Mouse (Mus musculus) thymus, adult 2 months (tissue): ENCODE measurements around the gene Cenpt. TPM values are rescaled to one million over a fixed set of nuclear protein-coding genes. Genes with fewer than 3 reads are reported as not detected.
A peak's percentile ranks its signal among the peaks of the same experiment; 100 is the strongest.

Experiments
- DNase-seq: peaks from one replicate; pipeline ENCODE4 v3.0.0; 2021
- H3K27ac ChIP-seq: fragments of 200-500 bp; 2 replicates; pipeline ENCODE4 v1.5.1; 2012; ENCODE audit warnings: low read length, control low read depth; ENCODE audit not compliant: control insufficient read depth, insufficient read depth
- H3K27me3 ChIP-seq: fragments of 200-500 bp; 2 replicates; pipeline ENCODE4 v1.6.1; 2012; ENCODE audit warnings: mild to moderate bottlenecking, low read length, moderate library complexity, mixed read lengths; ENCODE audit not compliant: control insufficient read depth, insufficient read depth
- H3K36me3 ChIP-seq: fragments of 200-500 bp; 2 replicates; pipeline ENCODE4 v1.6.1; 2012; ENCODE audit warnings: mild to moderate bottlenecking, low read length, moderate library complexity; ENCODE audit not compliant: control insufficient read depth, insufficient read depth
- H3K4me1 ChIP-seq: fragments of 200-500 bp; replicated peaks from 2 replicates; pipeline ENCODE4 v1.6.1; 2012; ENCODE audit warnings: low read length; ENCODE audit not compliant: control insufficient read depth, insufficient read depth
- H3K4me3 ChIP-seq: fragments of 200-500 bp; 2 replicates; pipeline ENCODE4 v1.5.1; 2012; ENCODE audit warnings: mild to moderate bottlenecking, low read length, control low read depth, moderate library complexity; ENCODE audit not compliant: control insufficient read depth, insufficient read depth
- CTCF ChIP-seq: fragments of 200-500 bp; IDR thresholded peaks from 2 replicates; pipeline ENCODE4 v1.5.1; 2012; ENCODE audit warnings: mild to moderate bottlenecking, control low read depth, low read length, moderate library complexity, borderline replicate concordance; ENCODE audit not compliant: control insufficient read depth, poor library complexity, insufficient read depth; ENCODE audit errors: extremely low read depth
- POLR2A ChIP-seq: fragments of 200-500 bp; IDR thresholded peaks from 2 replicates; pipeline ENCODE4 v1.6.1; 2012; ENCODE audit warnings: mild to moderate bottlenecking, low read length, control low read depth, moderate library complexity; ENCODE audit not compliant: control insufficient read depth, poor library complexity, insufficient read depth; ENCODE audit errors: extremely low read depth
- WGBS: fragments of 180-500 bp; shearing (Covaris S2); methylation state at CpG from one replicate; pipeline ENCODE4 v1.1.7; 2018; 5-methylcytosine and 5-hydroxymethylcytosine counted together
- polyA plus RNA-seq: library from polyadenylated mRNA; depleted of rRNA; stranded (reverse); fragments of >200 nt; gene quantifications from 2 replicates; pipeline ENCODE4 v1.2.3, GENCODE M21; 2012

Cenpt gene
- polyA plus RNA-seq, 1 experiment, result 53.2 TPM

DNA sequence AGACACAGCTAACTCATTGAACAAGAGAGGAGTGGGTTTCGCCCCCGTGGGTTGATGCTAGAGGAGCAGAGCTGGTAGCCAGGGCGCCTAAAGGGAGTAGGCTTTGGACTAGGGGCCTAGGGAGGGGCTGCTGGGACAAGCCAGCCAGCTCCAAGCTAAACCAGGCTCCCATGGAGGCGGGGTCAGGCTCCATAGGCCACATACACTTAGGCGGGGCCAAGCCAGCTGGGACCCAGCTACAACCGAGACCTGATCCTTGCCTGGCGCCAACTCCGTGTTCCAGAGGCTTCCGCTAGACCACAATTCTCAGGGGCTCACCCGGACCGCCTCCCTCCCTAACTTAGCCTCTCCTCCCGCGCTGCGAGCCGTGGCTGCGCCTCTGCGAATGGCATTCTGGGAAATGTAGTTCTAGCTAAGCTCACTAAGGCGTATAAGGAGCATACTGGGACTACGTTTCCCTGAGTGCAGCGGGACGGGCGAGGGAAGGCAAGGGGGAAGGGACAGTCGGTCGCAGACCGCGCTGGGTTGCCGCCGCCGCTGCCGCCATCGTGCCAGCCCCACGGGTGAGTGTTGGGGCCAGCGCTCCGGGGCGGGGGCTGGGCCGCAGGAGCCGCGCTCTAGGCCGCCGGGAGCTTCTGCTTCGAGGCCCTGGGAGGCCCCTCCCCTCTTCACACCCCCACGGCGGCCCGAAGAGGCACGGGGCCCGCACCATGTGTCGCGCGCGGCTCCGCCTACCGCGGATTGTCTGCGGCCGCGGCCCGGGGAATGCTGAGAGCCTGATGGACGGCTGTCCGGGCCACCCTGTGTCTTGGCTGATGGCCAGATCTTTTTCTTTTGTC, 7.3 kb upstream of the Cenpt start, which contains the start of gene Nutf2:
TSS of gene Nutf2 (plus strand) at position 438 of the 839 bp plus-strand sequence.
- Histone ChIP-seq H3K27me3 (no peaks in the 10 kb centered on the region), H3K36me3 (no peaks in the 10 kb centered on the region), H3K4me1 (peaks cover 13% of the 10 kb centered on the region), H3K4me3 (peak within 1 kb of the TSS; percentile 76), H3K27ac (peak within 1 kb of the TSS; percentile 51; the same call in 1 of the 2 replicates)
- 1% methylated on average over 59 of the region's 59 CpGs for WGBS
- TF ChIP-seq CTCF (peak; percentile 22; the same call in 1 of the 2 replicates), POLR2A (peak; percentile 74; the same call in 1 of the 2 replicates)
- peak; percentile 92 for DNase-seq

DNA sequence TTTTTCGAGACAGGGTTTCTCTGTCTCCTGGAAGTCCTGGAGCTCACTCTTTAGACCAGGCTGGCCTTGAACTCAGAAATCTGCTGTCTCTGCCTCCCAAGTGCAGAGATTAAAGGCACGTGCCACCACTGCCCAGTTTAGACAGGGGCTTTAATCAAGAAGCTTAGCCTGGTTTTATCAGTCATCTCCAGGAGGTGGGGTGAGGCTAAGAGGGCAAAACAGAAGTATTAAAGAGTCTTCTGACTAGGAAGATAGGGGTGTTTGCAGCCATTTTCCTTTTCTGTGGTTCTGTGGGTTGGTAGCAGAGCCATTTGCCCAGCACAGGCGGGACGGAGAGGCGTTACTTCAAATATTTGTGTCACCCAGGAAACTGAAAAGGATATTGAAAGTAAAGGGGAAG, 6.2 kb upstream of the Cenpt start:
- 51% methylated on average over 5 of the region's 5 CpGs for WGBS
- H3K4me1 ChIP-seq, result peaks cover 13% of the 10 kb centered on the region
- no peak overlapping the region for H3K27ac ChIP-seq
- H3K4me3 ChIP-seq, result no peak overlapping the region
- H3K27me3 ChIP-seq, result no peaks in the 10 kb centered on the region
- no peaks in the 10 kb centered on the region for H3K36me3 ChIP-seq
- TF ChIP-seq CTCF (no peak), POLR2A (no peak)
- no peak for DNase-seq

DNA sequence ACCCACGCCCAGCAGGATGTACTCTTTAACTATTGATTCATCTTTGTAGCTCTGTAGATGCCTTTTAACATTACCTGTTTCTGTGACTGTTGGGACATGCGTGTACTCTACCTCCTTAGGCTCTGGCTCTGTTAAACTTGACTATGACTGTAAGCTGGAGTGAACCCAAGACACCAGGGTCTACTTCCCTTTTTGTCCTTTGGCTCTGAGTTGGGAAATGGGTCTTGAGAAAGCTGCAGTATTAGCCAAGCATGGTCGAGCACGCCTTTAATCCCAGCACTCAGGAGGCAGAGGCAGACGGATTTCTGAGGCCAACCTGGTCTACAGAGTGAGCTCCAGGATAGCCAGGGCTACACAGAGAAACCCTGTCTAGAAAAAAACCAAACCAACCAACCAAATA, 5.4 kb upstream of the Cenpt start:
- Histone ChIP-seq H3K27ac (no peak overlapping the region), H3K4me3 (no peak overlapping the region), H3K36me3 (no peaks in the 10 kb centered on the region), H3K27me3 (no peaks in the 10 kb centered on the region), H3K4me1 (peaks cover 13% of the 10 kb centered on the region)
- TF ChIP-seq CTCF (no peak), POLR2A (no peak)
- 84% methylated on average over 5 of the region's 5 CpGs for WGBS
- no peak for DNase-seq

- no peak for DNase-seq
- H3K27me3 ChIP-seq, result no peaks in the 10 kb centered on the region
- WGBS, result 31% methylated on average over 15 of the region's 15 CpGs
- TF ChIP-seq CTCF (no peak), POLR2A (no peak)
- H3K4me1 ChIP-seq, result peaks cover 13% of the 10 kb centered on the region
- no peaks in the 10 kb centered on the region for H3K36me3 ChIP-seq
- no peak overlapping the region for H3K27ac ChIP-seq
- H3K4me3 ChIP-seq, result peak overlapping the region; percentile 73
These were observed 3.2 kb upstream of the Cenpt start for GRCm38 (mm10) chr8:105856168-105856835.

GRCm38 (mm10) chr8:105855248-105856167, 2.4 kb upstream of the Cenpt start:
- peak overlapping the region; percentile 7; the same call in 1 of the 2 replicates for H3K27ac ChIP-seq
- H3K36me3 ChIP-seq, result no peaks in the 10 kb centered on the region
- H3K27me3 ChIP-seq, result no peaks in the 10 kb centered on the region
- TF ChIP-seq POLR2A (no peak), CTCF (no peak)
- peak; percentile 49 for DNase-seq
- H3K4me3 ChIP-seq, result peak overlapping the region; percentile 73
- under 1% methylated on average over 71 of the region's 71 CpGs for WGBS
- H3K4me1 ChIP-seq, result peaks cover 15% of the 10 kb centered on the region

GRCm38 (mm10) chr8:105854715-105855216, 1.7 kb upstream of the Cenpt start, which contains the start of gene Thap11:
Gene Thap11, plus strand, starts transcription at chr8:105855132.
- WGBS, result under 1% methylated on average over 43 of the region's 43 CpGs
- peak within 1 kb of the TSS; percentile 73 for H3K4me3 ChIP-seq
- peak within 1 kb of the TSS; percentile 50; the same call in 1 of the 2 replicates for H3K27ac ChIP-seq
- peak; percentile 96 for DNase-seq
- H3K36me3 ChIP-seq, result no peaks in the 10 kb centered on the region
- H3K4me1 ChIP-seq, result peaks cover 18% of the 10 kb centered on the region
- no peaks in the 10 kb centered on the region for H3K27me3 ChIP-seq
- TF ChIP-seq CTCF, result peak; percentile 77; the same call in 1 of the 2 replicates
- TF ChIP-seq POLR2A, result peak; percentile 61; the same call in 1 of the 2 replicates
